Mouse (Mus musculus) urinary bladder, postnatal 4 days (tissue): ENCODE measurements around the gene Itga9.

Experiments used
- DNase-seq, 2 experiments: peaks; one replicate each; pipeline ENCODE4 v3.0.0; 2021 to 2022; ENCODE audit warnings: low spot score in 2 of 2

Itga9 gene

GRCm38 (mm10) chr9:118653436-118653835 lies 46.9 kb downstream of the Itga9 start:
- DNase-seq = no peak

- no peak for DNase-seq
Observed at GRCm38 (mm10) chr9:118654969-118655368, 48.5 kb downstream of the Itga9 start.

GRCm38 (mm10) chr9:118655726-118656125 lies 49.2 kb downstream of the Itga9 start:
- DNase-seq = no peak

- DNase-seq = no peak
Observed at GRCm38 (mm10) chr9:118658159-118658558, 51.7 kb downstream of the Itga9 start.

GRCm38 (mm10) chr9:118659809-118660208 lies 53.3 kb downstream of the Itga9 start:
- DNase-seq = no peak

- no peak for DNase-seq
Observed at GRCm38 (mm10) chr9:118660259-118660658, 53.8 kb downstream of the Itga9 start.

- no peak for DNase-seq
Observed at GRCm38 (mm10) chr9:118662026-118662425, 55.5 kb downstream of the Itga9 start.

- DNase-seq = no peak
Observed at GRCm38 (mm10) chr9:118662476-118662875, 56.0 kb downstream of the Itga9 start.

- DNase-seq = no peak
Observed at GRCm38 (mm10) chr9:118663938-118664337, 57.4 kb downstream of the Itga9 start.

- DNase-seq = no peak
Observed at GRCm38 (mm10) chr9:118666069-118666468, 59.6 kb downstream of the Itga9 start.

- DNase-seq = no peak
Observed at GRCm38 (mm10) chr9:118669696-118670095, 63.2 kb downstream of the Itga9 start.

- DNase-seq = no peak
Observed at GRCm38 (mm10) chr9:118674277-118674676, 67.8 kb downstream of the Itga9 start.

GRCm38 (mm10) chr9:118674761-118675160 lies 68.3 kb downstream of the Itga9 start:
- no peak for DNase-seq

GRCm38 (mm10) chr9:118675573-118676170 lies 69.2 kb downstream of the Itga9 start:
- DNase-seq = no peak

GRCm38 (mm10) chr9:118676692-118677091 lies 70.2 kb downstream of the Itga9 start:
- DNase-seq = no peak

GRCm38 (mm10) chr9:118677349-118677748 lies 70.9 kb downstream of the Itga9 start:
- no peak for DNase-seq

- DNase-seq = no peak
Observed at GRCm38 (mm10) chr9:118678020-118678750, 71.7 kb downstream of the Itga9 start.

- DNase-seq = no peak
Observed at GRCm38 (mm10) chr9:118678759-118679158, 72.3 kb downstream of the Itga9 start.

- no peak for DNase-seq
Observed at GRCm38 (mm10) chr9:118681506-118681905, 75.0 kb downstream of the Itga9 start.

GRCm38 (mm10) chr9:118682154-118682553 lies 75.7 kb downstream of the Itga9 start:
- DNase-seq = no peak

- no peak for DNase-seq
Observed at GRCm38 (mm10) chr9:118683507-118683906, 77.0 kb downstream of the Itga9 start.

- no peak for DNase-seq
Observed at GRCm38 (mm10) chr9:118684343-118684742, 77.9 kb downstream of the Itga9 start.

- no peak for DNase-seq
Observed at GRCm38 (mm10) chr9:118686166-118686961, 79.9 kb downstream of the Itga9 start.
